Mouse (Mus musculus): ENCODE measurements around the gene Slc10a7. TPM values are rescaled to one million over a fixed set of nuclear protein-coding genes. Genes with fewer than 3 reads are reported as not detected.

Gene Slc10a7
- total RNA-seq, 2 experiments from 2014 or later: 6.5 to 7.3 TPM

- intact Hi-C loops (cut with DNase I): no loop called here
- no peak for DNase-seq (ENCODE audit: extremely low spot score in 1 of 2, low spot score in 2 of 2)
- no peak overlapping the region for H3K4me3 ChIP-seq
Measured at GRCm38 (mm10) chr8:78732410-78732809, 223.3 kb downstream of the Slc10a7 start.

DNA sequence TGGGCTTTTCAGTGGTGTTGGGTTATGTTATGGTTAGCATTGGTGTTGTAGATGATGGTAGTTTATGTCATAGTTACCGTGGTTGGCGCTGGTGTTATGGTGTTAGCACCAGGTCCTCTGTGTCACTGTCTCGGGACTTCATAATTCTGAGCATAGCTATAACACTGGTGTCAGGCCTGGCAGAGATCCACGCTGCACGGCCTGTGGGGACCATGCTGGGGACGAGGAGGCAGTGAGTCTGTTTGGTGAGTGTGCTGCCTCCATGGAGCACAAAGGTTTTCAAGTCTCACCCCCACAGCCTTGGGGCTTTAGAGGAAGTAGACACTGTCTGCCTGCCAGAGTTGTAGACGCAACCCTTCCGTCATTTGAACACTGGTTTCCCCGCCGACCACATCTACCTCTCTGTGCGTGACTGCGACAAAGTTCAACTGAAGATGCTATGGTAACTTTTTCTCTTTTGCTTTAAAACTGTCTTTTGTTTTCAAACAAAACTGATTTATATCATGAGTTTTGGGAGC lies 223.9 kb downstream of the Slc10a7 start:
- H3K4me3 ChIP-seq: no peak overlapping the region
- no peak for TF ChIP-seq CTCF (IDR thresholded peaks at IDR 0.05)
- no peak overlapping the region for H3K27ac ChIP-seq
- DNase-seq (ENCODE audit: extremely low spot score in 1 of 2, low spot score in 2 of 2): no peak
- intact Hi-C loops (cut with DNase I): no loop called here

More at GRCm38 (mm10) chr8:78732410-78732809, 223.3 kb downstream of the Slc10a7 start:
- no peak for TF ChIP-seq CTCF (IDR thresholded peaks at IDR 0.05)
- H3K27ac ChIP-seq: no peak overlapping the region

- no peak for DNase-seq (ENCODE audit: extremely low spot score in 1 of 2, low spot score in 2 of 2)
- Histone ChIP-seq H3K27ac (no peak overlapping the region), H3K4me3 (no peak overlapping the region)
- no peak for TF ChIP-seq CTCF (IDR thresholded peaks at IDR 0.05)
- intact Hi-C loops (cut with DNase I): no loop called here
Measured at GRCm38 (mm10) chr8:78734721-78735517, 225.8 kb downstream of the Slc10a7 start.

GRCm38 (mm10) chr8:78738304-78738703 lies 229.2 kb downstream of the Slc10a7 start:
- intact Hi-C loops (cut with DNase I): no loop called here
- no peak for DNase-seq (ENCODE audit: extremely low spot score in 1 of 2, low spot score in 2 of 2)
- TF ChIP-seq CTCF (IDR thresholded peaks at IDR 0.05): no peak
- Histone ChIP-seq H3K4me3 (no peak overlapping the region), H3K27ac (no peak overlapping the region)

DNA sequence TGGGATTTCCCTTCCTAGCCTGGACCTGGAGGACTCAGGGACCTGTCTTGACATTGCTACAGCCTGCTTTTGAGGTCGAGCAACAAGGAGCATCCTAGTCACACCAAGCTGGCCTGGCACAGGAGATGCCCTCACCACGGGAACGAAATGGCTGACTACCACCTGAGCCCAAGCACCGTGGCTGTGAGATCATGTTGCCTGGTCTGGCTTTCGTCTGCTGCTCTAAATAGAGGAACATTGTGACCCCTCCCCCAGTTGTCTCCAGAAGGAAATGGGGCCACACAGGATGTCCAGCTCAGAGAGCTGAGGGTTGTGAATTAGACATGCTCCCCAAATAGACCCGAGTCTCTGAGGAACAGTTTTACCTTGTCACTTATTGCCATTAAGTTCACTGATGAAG lies 231.8 kb downstream of the Slc10a7 start:
- DNase-seq (ENCODE audit: extremely low spot score in 1 of 2, low spot score in 2 of 2): no peak
- H3K4me3 ChIP-seq: no peak overlapping the region
- H3K27ac ChIP-seq: no peak overlapping the region
- no peak for TF ChIP-seq CTCF (IDR thresholded peaks at IDR 0.05)
- intact Hi-C loops (cut with DNase I): loop anchor here (5.0 kb wide), 2 partner anchors 89 to 504 kb away; no protein-coding TSS in a partner anchor

DNA sequence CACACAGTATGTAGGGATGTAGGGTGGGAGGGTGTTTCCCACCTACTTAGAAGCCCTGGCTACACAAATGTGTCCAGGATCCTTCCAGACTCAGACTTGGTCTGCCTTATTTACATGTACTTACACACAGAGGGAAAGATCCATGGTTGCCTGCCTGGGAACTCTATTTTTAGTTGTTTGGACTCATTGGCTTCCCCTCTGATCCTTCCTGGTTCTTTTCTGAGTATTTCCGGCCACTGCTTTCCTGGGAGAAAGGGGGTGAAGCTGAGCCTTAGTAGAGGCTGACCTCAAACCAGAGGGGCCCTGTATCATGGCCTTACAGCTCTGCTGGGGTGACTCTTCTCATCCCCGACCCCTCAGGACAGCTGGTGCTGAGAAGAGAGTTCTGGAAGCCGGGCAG lies 232.3 kb downstream of the Slc10a7 start:
- no peak overlapping the region for H3K4me3 ChIP-seq
- no peak for TF ChIP-seq CTCF (IDR thresholded peaks at IDR 0.05)
- peak overlapping the region; percentile 66 for H3K27ac ChIP-seq
- DNase-seq (ENCODE audit: extremely low spot score in 1 of 2, low spot score in 2 of 2): no peak
- intact Hi-C loops (cut with DNase I): loop anchor here (5.0 kb wide), 2 partner anchors 89 to 504 kb away; no protein-coding TSS in a partner anchor

DNA sequence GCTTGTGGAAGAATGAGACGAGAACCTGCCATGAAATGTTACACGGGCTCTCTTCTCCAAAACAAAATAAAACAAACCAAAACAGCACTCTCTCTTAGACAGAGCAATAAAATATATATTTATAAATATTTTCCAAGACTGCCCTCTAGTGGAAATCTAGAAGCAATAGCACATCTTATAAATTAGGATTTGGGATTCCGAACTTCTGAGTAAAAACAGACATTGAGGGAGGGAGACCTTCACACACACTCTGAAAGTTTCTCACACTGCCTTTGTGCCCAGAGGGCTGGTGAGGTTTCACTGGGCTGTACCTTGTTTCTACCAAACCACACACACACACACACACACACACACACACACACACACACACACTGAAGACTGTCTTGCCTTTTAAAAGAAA lies 232.8 kb downstream of the Slc10a7 start:
- DNase-seq (ENCODE audit: extremely low spot score in 1 of 2, low spot score in 2 of 2): no peak
- intact Hi-C loops (cut with DNase I): loop anchor here (2.0 to 5.0 kb wide), 3 partner anchors 90 to 679 kb away; no protein-coding TSS in a partner anchor
- peak; percentile 61 for TF ChIP-seq CTCF (IDR thresholded peaks at IDR 0.05)
- H3K27ac ChIP-seq: peak overlapping the region; percentile 66
- H3K4me3 ChIP-seq: no peak overlapping the region

- Histone ChIP-seq H3K27ac (no peak overlapping the region), H3K4me3 (no peak overlapping the region)
- TF ChIP-seq CTCF (IDR thresholded peaks at IDR 0.05): no peak
- intact Hi-C loops (cut with DNase I): loop anchor here (2.0 to 5.0 kb wide), 3 partner anchors 90 to 680 kb away; no protein-coding TSS in a partner anchor
- peak in 1 of 2 experiments; percentile 44 for DNase-seq (ENCODE audit: extremely low spot score in 1 of 2, low spot score in 2 of 2)
Measured at GRCm38 (mm10) chr8:78742453-78742852, 233.3 kb downstream of the Slc10a7 start.

- DNase-seq (ENCODE audit: extremely low spot score in 1 of 2, low spot score in 2 of 2): no peak
- no peak for TF ChIP-seq CTCF (IDR thresholded peaks at IDR 0.05)
- Histone ChIP-seq H3K27ac (no peak overlapping the region), H3K4me3 (no peak overlapping the region)
- intact Hi-C loops (cut with DNase I): no loop called here
Measured at GRCm38 (mm10) chr8:78747052-78747451, 237.9 kb downstream of the Slc10a7 start.

GRCm38 (mm10) chr8:78748701-78749100 lies 239.6 kb downstream of the Slc10a7 start:
- Histone ChIP-seq H3K27ac (no peak overlapping the region), H3K4me3 (no peak overlapping the region)
- no peak for TF ChIP-seq CTCF (IDR thresholded peaks at IDR 0.05)
- intact Hi-C loops (cut with DNase I): no loop called here
- no peak for DNase-seq (ENCODE audit: extremely low spot score in 1 of 2, low spot score in 2 of 2)

DNA sequence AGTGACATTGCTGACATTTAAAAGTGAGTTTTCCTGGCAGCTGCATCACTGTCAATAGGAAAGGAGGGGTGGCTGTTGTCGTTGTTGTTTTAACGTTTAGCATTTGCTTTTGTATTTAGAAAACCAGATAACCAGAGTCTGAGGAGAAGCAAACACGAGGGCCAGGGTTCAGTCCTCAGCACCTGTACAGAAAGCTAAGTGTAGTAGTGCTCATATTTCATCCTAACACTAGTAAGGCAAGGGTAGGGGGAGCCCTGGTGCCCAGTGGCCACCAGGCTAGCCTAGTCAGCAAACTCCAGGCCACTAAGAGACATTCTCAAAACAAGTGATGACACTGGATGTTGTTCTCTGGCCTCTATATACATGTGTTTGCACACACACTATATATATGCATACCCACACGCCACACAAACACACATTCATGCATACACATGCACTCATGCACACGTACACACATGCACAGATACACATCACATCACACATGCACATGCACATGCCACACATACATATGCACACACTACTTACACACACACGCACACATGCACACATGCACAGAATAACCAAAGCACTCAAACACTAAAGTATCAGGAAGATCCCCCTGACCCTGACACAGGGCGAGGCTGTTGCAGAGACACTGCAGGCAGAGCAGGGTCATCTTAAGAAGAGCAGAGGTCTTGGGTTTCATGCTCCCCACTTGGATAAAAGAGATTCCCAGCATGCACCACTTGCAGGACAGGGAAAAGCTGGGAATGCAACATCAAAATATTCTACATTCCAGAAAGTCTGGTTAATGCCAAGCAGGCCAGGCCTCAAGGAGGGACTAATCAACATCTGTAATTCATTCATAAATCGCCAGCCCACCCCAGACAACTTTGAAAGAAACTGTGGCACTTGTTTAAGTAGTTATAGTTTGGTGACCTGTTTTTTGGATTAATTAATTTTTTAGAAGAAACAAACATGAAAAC lies 241.0 kb downstream of the Slc10a7 start:
- no peak for TF ChIP-seq CTCF (IDR thresholded peaks at IDR 0.05)
- Histone ChIP-seq H3K27ac (no peak overlapping the region), H3K4me3 (no peak overlapping the region)
- intact Hi-C loops (cut with DNase I): no loop called here
- no peak for DNase-seq (ENCODE audit: extremely low spot score in 1 of 2, low spot score in 2 of 2)
